Mouse (Mus musculus) monocyte, adult 2 months (primary cell): ENCODE data around the gene Dscaml1.

Source experiments
- DNase-seq, 2 experiments: peaks; one replicate each; pipeline ENCODE4 v3.0.0; 2022; ENCODE audit warnings: low spot score in 2 of 2, low read depth in 1 of 2

The Dscaml1 gene

DNA sequence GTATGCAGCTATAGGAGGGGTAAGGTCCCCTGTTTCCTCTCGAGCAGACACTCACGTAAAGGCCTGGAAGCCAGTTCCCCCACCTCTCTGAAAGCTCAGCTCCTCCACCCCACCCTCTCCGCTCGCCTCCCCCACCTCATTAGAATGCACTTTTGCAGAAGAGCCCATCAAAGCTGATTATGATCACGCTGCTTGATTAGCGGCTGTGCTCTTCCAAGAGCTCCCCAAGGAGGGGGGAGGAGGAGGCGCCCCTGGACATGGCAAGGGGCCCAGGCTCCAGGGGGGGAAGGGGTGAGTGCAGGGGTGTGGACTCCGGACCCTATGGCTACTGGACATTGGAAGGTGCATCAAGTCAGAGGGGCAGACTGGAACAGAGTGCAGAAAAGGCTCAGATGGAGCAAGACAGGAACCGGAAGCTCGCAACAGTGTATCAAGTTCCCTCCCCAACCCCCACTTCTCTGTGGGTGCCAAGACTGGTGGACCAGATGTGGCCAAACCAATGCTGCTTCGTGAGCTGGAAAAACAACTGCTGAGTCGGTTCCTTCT lies 250.9 kb downstream of the Dscaml1 start:
- DNase-seq: no peak

DNA sequence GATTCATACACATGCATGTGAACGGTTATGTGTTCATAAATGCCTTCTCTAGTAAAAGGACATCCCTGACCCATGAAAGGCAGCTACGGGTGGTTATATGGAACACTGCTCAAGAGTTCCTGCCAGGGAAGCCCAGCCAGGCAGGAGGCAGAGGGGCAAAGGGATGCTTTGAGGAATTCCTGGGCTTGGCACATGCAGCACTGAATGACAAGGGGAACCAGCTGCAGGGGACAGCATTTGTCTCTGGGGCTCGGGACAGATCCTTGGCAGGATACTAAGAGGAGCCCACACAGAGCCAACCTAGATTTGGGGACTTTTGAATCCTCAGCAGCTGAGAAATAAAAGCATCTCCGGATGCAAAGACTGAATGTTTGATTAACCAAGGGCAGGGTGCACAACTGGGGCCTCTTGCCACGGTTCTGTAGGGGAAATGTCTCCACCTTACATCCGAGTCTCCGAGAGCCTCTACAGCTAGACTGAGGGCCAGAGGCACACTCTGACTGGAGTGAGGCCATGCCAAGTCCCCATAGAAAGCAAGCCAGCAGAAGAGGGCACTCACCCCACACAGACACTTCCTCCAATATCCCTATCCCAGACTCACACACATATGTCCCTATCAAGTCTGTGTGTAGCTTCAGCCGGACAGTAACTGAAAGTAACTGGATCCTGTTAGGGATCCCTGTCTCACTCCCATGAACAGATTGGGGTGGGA lies 251.7 kb downstream of the Dscaml1 start:
- no peak for DNase-seq

DNA sequence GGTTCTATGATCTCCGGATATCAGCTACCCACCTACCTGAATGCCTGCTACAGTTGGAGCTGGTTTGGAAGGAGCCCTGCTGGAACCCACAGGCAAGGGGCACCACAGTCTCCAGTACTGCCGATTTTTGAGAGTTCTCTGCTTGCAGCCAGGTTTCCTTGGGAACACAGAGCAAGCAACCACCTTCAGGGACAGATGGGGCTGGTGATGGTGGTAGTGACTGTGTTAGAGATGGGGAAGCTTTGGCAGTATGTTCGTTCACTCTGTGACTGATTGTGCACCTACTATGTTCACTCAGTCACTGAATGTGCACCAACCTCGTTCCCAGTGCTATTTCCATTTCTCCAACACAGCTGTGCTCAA lies 252.2 kb downstream of the Dscaml1 start:
- DNase-seq: no peak

DNA sequence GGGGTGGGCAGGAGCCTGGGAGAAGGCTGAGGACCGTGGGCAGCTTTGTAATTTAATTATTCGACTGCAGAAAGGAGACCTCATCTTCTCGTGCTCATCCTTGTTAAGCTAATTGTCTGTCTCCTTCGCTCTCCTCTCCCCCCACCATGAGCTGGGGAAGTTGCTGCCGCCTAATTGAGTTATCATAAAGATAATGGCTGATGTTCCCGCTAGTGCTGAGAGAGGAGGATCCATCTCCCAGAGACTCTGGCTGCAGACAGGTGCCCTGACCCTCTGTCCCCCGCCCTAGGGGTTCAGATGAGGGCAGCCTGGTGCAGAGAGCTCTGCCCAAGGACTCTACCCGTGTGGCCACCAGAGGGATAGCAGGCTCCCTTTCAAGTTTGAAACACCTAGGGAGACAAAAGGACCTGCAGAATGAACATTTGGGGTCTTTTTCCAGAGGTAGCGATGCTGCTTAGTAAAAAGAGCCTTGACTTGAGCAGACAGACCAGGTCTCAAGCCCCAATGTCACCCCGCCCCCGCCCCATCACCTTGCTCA lies 256.1 kb downstream of the Dscaml1 start:
- DNase-seq: no peak

DNA sequence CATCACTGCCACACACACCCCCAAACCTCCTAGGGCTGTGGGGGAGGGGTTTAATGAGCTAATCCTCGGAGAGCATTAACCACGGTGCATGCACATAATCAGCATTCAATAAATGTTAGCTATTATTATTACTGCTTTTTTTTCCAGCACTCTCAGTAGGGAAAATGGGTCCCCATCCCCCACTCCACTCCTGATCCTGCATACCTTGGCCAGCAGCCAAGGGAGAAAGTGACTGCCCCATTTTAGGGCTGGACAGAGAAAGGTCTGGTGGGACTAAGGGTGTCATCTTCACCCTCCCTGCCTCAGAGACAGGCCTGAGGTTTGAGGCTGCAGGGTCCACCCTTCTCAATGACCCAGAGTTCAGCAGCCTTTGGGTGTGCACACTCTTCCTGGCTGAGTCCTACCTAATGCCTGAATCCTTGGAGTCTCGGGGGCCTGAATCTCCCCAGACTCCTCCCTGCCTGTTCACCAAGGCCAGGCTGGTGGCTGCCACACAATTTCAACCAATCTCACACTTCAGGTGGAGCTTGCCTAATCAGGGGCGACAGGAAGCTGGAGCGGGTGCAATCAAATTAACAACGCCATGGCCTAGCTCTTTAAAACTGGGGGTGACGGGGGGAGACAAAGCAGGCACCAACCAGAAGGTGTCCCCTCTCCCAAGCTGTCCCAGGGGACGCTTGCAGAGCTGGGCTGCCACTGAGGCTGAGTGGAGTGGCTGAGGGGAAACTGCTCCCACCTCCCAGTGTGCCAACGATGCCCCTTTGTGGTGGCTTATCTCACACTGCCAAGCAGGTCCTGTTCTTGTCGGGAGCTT lies 267.2 kb downstream of the Dscaml1 start:
- no peak for DNase-seq

DNA sequence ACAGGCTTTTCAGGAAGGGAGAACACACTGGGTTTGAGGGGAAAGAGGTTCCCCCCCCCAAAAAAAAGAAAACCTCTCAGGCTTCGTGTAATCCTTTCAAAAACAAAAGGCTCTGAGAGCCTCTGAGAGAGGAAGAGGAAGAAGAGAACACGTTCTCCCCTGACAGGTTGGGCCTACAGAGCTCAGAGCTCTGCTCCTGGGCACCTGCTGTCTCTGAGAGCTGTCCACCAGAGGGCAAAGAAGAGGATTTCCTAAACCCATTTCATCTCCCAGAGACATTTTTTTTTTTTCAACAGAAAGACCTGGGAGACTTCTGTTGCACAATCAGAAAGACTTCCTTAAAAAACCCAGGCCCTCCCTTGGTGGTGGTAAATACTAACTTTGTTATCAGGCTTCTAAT lies 267.8 kb downstream of the Dscaml1 start:
- DNase-seq: no peak

DNA sequence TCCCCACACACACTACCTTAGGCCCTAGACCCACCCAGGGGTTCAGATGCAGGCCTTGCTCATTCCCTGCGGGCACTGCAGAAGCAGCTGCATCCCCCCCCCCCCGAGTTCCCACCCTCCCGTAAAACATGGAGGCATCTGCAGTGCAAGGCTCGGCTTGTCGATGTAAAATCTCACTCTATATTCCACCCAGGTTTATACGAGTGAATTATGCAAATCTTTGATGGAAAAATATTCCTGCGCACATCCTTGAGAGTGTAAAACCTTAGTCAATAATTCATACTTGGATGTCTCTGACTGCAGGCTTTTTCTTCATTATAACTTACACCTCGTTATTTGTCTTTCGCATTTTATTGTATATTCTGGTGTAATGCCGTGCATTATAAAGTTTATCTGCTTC lies 272.7 kb downstream of the Dscaml1 start:
- no peak for DNase-seq

DNA sequence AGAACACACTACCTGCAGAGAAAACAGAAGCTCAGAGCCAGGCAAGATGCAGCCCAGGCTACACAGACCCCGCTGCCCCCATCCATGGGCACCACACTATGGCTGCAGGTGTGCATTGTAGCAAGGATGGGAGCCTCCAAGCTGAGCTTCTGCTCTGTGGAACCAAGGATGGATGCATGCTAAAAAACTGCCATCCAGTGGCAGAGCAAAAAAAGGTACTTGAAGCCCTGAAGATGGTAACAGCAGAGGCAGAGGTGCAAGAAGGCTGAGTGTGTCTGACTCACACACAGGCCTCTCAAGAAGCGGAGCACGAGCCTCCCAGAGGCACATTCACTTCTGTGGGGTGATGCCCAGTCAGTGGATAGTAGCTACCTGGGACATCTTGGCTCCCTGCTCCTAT lies 276.8 kb downstream of the Dscaml1 start:
- no peak for DNase-seq

DNA sequence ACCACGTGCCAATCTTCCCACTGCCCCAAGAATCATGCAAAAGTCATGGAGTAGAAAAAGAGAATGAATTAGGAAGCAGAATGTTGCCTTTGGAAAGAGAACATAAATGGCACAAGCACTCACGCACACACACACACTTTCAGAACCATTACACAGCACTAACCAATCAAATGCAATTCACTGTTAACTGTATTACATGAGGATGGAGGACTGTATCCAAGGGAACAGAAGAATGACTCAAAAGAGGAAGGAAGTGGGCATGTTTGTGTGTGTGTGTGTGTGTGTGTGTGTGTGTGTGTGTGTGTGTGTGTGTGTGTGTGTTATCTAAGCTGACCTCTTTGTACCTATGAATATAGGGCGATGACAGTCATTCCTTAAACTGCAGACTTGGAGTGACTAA lies 278.0 kb downstream of the Dscaml1 start:
- no peak for DNase-seq

DNA sequence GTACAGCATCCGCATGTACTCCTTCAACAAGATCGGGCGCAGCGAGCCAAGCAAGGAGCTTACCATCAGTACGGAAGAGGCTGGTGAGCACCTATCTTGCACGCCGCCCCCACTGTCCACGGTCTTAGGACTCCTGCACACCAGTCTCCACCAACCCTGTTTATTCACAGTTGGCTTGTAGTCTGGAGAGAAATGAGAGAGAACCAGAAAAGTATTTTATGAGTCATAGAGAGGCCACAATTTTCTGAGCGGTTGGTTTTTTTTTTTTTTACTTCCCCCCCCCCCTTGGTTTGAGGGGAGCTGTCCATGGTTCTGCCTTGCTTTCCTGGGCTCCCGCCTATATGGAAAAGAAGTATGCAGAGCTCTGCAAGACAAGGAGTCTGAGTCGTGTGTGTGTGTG lies 283.9 kb downstream of the Dscaml1 start:
- no peak for DNase-seq

DNA sequence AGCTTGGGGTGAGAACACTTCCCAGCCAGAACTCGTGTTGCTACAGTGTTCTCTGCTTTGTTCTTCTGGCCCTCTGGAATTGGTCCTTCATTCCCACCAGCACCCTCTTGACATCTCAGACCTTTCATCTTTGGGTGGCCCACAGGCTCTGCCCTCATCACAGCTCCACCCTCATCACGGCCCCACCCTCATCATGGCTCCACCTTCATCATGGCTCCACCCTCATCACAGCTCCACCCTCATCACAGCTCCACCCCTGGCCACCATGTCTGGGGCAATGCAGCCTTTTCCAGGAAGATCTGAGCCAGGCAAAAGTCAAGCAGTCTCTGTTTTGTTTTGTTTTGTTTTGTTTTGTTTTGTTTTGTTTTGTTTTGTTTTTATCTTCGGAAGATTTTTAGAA lies 289.0 kb downstream of the Dscaml1 start:
- DNase-seq: no peak

DNA sequence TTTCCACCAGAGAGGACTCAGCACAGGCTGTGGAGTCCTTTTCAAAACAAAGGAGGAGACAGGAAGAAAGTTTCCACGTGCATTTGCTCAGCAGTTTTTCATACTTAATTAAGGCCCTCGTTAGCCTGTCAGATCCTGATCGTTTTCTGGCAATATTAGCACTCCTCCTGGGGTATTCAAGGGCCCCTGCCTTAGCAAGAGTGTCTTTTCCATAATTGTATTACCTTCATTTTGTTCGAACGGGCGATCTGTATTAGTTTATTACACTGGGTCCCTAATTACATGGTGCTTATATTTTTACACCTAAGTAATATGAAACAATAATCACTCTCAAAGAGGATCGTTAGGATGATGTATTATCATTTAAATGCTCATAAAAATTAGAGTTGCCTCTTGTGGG lies 293.6 kb downstream of the Dscaml1 start:
- DNase-seq: no peak

DNA sequence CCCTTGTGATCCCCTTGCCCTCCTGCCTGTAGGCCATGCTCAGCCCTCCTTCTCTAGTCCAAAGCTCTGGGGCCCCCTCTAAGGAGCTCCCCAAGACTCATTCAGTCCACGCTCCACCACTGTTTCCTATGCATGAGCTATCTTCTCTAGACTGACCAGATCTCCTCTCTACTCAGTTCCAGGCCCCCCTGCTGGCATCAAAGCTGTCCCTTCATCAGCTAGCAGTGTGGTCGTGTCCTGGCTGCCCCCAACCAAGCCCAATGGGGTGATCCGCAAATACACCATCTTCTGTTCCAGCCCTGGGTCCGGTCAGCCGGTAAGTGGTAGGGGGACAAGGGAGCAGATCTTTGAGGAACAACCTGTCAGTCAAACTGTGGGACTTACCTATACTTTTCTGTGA lies 305.4 kb downstream of the Dscaml1 start:
- DNase-seq: no peak

DNA sequence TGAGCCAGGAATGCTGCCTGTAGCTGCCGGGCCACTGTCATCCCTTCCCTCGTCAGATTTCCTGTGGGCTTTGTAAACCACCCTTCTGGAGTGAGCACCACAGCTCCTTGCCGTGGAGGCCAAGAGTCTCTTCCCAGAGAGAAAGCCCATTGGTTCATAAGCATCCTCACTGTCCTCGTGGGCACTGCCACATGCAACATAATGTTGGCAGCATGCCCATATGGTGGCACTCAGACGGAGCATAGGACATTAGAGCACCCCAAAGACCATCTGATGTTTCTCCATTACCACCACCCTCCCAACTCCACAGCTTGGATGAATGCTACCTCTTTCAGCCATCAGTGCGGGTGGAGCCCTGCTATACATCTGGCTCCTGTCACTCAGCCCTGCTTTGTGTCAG lies 306.8 kb downstream of the Dscaml1 start:
- DNase-seq: no peak

DNA sequence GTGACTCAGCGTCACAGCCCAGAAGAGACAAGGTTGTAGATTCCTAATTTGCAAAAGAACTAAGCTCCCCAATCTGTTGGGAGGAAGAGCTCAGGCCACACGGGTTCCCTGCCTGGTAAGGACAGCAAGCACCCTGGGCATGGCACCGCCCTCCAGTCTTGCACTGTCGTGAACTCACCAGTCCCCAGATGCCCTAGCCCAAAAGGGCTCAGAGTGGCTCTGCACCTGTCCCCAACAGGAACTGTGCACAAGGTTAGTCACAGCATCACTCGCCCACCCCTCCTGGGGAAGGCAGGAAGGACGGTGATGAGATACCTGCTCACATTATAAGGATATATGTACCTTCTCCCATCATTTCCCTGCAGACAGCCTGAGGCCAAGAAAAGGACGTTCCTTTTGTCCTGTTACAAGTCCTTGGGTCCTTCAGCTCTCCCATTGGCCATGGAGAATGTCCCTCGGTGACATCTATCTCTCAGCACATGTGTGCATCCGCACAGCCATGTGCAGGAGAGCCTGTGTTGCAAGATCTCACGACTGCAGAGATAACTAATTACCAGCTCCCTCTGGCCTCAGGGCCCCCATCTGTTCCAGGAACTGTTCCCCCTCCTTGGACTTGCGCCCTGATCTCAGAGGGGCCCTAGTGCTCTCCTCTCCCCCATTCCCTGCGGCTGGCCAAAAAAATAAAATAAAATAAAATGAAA lies 312.7 kb downstream of the Dscaml1 start:
- no peak for DNase-seq

DNA sequence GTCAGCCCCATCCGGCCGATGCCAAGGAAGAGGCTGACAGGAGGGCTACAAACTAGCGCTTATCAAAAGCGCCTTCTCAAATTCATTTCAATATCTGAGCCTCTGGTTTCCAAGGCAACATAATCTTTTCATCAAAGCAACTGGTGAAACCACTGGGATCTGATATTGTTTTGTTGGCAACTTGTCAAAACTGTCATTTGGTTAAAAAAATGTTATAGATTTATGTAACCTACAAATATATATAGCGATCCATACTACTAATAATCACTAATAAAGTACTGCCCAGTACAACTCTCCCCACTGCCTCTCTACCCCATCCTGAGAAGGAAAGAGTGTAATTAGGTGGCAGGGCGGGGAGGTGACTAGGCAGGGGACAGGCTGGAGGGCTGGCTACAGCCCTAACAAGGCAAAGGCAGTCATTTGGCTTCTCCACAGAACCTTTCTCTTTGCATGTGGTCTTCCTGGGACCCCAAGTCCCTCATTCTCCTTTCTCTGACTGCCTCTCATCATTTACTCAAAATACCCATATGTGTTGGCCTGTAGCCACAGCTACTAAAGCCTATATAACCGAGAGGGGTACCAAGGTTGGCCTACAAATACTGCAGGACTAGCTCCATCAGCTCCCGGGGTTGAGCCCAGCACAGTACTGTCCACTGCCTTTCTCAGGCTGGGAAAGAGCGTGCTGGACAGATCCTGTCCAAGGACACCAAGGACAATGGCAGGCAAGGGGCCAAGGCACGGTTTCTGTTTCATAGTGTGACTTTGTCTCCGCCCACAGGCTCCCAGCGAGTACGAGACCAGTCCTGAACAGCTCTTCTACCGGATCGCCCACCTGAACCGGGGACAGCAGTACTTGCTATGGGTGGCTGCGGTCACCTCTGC lies 313.5 kb downstream of the Dscaml1 start:
- DNase-seq: no peak

DNA sequence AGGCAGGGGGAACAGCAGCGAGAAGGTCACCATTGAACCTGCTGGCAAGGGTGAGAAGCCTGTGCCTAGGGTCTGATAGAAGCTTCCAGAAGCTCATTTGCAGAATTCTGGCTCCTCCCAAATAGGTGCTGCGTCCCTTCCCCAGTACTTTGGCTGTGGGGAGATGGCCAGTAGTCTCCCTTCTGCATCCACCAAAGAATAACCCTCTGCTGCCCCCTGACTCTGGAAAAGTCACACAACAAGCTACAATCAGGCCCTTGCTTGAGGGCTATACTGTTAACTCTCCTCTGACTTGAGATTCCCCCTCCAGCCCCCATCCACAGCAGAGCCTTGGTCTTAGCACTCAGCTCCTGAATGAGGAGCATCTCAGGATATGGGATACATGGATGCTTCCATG lies 314.2 kb downstream of the Dscaml1 start:
- DNase-seq: no peak

DNA sequence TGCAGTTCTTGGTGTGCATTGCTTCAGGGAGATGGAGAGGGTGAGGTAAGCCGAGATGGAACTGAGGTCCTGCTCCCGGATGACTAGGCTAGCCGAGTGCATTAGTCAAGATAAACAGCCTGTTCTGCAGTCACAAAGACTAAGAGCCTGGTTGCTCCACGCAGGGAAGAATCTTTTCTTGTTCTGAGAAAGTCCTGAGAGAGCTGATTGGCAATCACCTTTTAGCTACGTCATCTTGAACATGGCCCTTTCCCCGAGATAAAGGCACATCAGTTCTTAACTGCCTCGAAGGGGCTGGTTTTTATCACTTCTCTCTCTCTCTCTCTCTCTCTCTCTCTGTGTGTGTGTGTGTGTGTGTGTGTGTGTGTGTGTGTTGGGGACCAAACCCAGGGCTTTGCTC lies 319.0 kb downstream of the Dscaml1 start:
- no peak for DNase-seq

DNA sequence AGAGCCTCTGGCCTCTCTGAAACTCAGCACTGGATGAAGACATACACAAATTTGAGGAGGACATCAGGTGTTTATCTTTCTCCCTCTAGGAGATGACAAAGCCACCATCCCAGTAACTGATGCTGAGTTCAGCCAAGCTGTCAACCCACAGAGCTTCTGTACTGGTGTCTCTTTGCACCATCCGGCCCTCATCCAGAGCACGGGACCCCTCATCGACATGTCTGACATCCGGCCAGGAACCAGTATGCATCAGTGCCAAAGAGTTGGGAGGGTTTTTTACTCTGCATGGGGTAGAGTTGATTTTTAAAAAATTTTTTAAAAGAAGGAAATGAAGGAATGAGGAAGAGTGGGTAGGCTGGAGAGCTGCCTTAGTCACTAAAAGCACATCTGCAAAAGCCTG lies 323.5 kb downstream of the Dscaml1 start:
- DNase-seq: no peak

DNA sequence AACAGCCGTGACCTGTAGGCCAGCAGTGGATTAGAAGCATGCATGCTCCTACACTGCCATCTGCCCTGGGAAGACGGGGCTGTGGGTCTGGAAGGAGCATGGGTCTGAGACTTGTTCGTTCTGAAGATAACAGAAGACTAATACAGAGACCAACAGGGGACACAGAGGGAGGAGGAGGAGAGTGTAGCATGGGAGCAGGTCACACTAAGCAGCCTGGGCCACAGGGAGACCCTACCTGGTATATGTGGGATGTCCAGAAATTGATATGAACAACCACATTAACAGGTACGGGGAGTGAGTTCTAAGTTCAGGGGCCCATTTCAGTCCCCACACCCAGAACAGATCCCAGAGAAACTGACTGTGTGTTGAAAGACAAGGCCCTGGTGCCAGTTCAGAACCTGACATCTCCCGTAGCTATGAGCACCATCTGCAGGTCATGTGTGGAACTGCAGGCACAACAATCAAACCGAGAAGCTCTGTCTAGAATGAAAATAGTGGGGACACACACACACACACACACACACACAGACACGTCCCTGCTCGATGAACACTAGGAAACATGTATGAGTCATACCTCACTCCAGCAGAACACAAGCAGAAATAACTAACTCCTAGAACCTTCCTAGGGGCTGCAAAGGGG lies 328.1 kb downstream of the Dscaml1 start:
- peak in 1 of 2 experiments; percentile 5 for DNase-seq
